Mouse (Mus musculus) Muller cell, postnatal 12 days (primary cell): ENCODE measurements around the gene A630023A22Rik.

Experiments used
- DNase-seq: peaks from one replicate; pipeline ENCODE4 v3.0.0-alpha.2; 2015; ENCODE audit errors: inconsistent ontology term

The A630023A22Rik gene

GRCm38 (mm10) chr14:34086806-34087205, 15.7 kb downstream of the A630023A22Rik start:
- peak; percentile 11 for DNase-seq

GRCm38 (mm10) chr14:34085731-34086130, 16.8 kb downstream of the A630023A22Rik start, which contains the start of gene Anxa8:
TSS of gene Anxa8 (plus strand) at chr14:34085981.
- DNase-seq: no peak

GRCm38 (mm10) chr14:34080321-34080997, 22.1 kb downstream of the A630023A22Rik start:
- DNase-seq: peak; percentile 68

- DNase-seq: no peak
Observed at GRCm38 (mm10) chr14:34078293-34078692, 24.3 kb downstream of the A630023A22Rik start.

GRCm38 (mm10) chr14:34077222-34077621, 25.3 kb downstream of the A630023A22Rik start:
- no peak for DNase-seq

GRCm38 (mm10) chr14:34075346-34075745, 27.2 kb downstream of the A630023A22Rik start:
- DNase-seq: no peak

- no peak for DNase-seq
Observed at GRCm38 (mm10) chr14:34071665-34072064, 30.9 kb downstream of the A630023A22Rik start.

- no peak for DNase-seq
Observed at GRCm38 (mm10) chr14:34052516-34052915, 50.0 kb downstream of the A630023A22Rik start, which contains the start of gene Antxrl. TSS of gene Antxrl (plus strand) at chr14:34052707.

GRCm38 (mm10) chr14:34050101-34050779, 52.3 kb downstream of the A630023A22Rik start:
- no peak for DNase-seq

- DNase-seq: no peak
Observed at GRCm38 (mm10) chr14:34043341-34043740, 59.2 kb downstream of the A630023A22Rik start.

GRCm38 (mm10) chr14:34041241-34041640, 61.3 kb downstream of the A630023A22Rik start:
- no peak for DNase-seq

GRCm38 (mm10) chr14:34033841-34034610, 68.5 kb downstream of the A630023A22Rik start:
- peak; percentile 11 for DNase-seq

- DNase-seq: no peak
Observed at GRCm38 (mm10) chr14:34026710-34027109, 75.8 kb downstream of the A630023A22Rik start.

- DNase-seq: no peak
Observed at GRCm38 (mm10) chr14:34016938-34017337, 85.6 kb downstream of the A630023A22Rik start.

GRCm38 (mm10) chr14:34016381-34016780, 86.2 kb downstream of the A630023A22Rik start, which contains the start of gene Gm5460:
TSS of gene Gm5460 (plus strand) at chr14:34016758.
- no peak for DNase-seq

GRCm38 (mm10) chr14:34015063-34015462, 87.5 kb downstream of the A630023A22Rik start, which contains the start of gene Gm30083:
TSS of gene Gm30083 (minus strand) at chr14:34015182.
- no peak for DNase-seq

GRCm38 (mm10) chr14:34002358-34002757, 100.2 kb downstream of the A630023A22Rik start:
- no peak for DNase-seq

- DNase-seq: no peak
Observed at GRCm38 (mm10) chr14:34001445-34001844, 101.1 kb downstream of the A630023A22Rik start.
